Mouse (Mus musculus): Measurements from ENCODE around the gene Gck. TPM values are rescaled to one million over a fixed set of nuclear protein-coding genes. Genes with fewer than 3 reads are reported as not detected.
"Not testable (repeated sequence)": the region's sequence is repeated elsewhere in the genome, so short reads cannot be mapped to it uniquely, and the experiment has no call there.

Gene Gck
- polyA plus RNA-seq, 1 experiment from 2014 or later, result 1.2 TPM

DNA sequence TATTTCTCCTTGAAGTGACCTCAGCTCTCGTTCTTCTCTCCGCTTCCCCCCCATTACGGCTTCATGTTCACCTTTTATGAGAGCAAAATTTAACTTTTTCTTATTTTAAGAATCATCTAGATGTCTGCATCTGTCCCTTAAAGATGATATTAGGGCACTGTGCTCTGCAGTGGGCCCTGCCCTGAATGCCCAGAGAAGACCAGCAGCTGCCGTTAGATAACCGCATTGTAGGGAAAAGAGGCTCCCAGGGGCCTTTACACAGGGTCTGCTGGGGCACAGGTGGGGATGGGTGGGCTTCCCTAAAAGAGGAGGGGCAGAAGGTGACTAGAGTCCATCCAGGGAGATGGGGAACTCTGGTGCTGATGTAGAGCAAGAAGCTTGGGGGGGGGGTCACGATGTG lies 56.1 kb downstream of the Gck start:
- Histone ChIP-seq H3K9me3 (ENCODE audit: low read length) (no peaks in the 10 kb centered on the region), H3K27ac (ENCODE audit: low read length) (no peak overlapping the region), H3K4me1 (ENCODE audit: insufficient read depth, low read depth, low read length) (peaks cover 9% of the 10 kb centered on the region; the same call in 1 of the 2 replicates), H3K4me2 (replicated peaks; ENCODE audit: low read depth, low read length) (no peak overlapping the region), H3K4me3 (ENCODE audit: low read depth, low read length) (no peak overlapping the region), H3K27me3 (replicated peaks; ENCODE audit: insufficient read depth, low read length) (no peaks in the 10 kb centered on the region), H3K9ac (replicated peaks; ENCODE audit: low read depth) (no peak overlapping the region), H3K36me3 (ENCODE audit: insufficient read depth, low read length) (no peaks in the 10 kb centered on the region)
- ATAC-seq (no peak), DNase-seq (ENCODE audit: low spot score) (no peak)
- WGBS, result 78% methylated on average over 6 of the region's 6 CpGs
- TF ChIP-seq CTCF (IDR thresholded peaks at IDR 0.05) (no peak), EP300 (IDR thresholded peaks at IDR 0.05) (no peak)

DNA sequence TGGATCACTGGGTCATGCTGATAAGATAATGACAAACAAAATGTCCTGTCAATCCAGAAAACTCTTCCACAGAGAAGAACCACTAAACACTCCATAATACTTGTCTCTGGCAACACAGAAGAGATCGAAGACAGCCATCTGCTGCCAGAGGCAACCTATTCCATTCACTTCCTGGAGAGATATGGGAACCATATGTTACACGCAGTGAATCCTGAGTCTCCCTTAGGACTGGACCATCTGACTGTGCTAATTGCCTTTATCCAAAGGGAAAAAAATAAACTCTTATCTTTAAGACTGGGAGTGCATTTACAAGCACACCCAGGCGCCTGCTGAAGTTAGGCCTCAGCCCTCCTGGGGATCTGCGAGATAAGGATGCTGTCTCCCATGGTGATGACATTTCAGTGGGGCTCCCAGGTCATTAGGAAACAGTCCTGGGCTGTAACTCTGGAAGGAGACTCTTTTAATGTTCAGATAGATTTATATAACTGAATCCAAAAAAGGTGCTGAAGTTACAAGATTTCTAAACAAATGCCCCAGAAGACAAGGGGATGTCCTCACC lies 57.0 kb downstream of the Gck start:
- no peak overlapping the region for H3K27ac ChIP-seq (ENCODE audit: low read length)
- 50% methylated on average over 4 of the region's 4 CpGs for WGBS
- ATAC-seq, result no peak

DNA sequence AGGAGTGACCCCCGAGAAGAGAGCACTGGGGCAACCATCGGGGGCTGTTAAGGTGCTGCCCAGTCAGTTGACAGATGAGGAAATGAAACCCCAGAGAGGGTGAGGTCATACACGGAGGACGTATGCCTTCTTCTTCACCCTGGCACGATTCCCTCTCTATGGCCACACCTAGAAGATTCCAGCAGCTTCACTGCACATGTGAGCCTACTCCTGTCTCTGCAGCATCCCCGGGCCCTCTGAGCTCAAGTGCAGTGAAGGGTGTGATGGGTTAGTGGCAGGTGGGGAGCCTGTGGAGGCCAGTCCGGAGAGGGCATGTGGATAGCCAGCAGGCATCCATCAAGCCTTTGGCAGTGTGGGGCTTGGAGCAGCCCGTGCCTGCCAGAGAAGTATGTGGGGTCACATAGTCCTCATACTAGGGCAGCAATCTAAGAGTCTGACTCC lies 57.7 kb downstream of the Gck start:
- DNase-seq (ENCODE audit: low spot score), result peak; percentile 39
- H3K4me2 ChIP-seq (replicated peaks; ENCODE audit: low read depth, low read length), result no peak overlapping the region
- no peaks in the 10 kb centered on the region for H3K9me3 ChIP-seq (ENCODE audit: low read length)
- no peaks in the 10 kb centered on the region for H3K27me3 ChIP-seq (replicated peaks; ENCODE audit: insufficient read depth, low read length)
- no peak overlapping the region for H3K9ac ChIP-seq (replicated peaks; ENCODE audit: low read depth)
- WGBS, result 13% methylated on average over 8 of the region's 8 CpGs
- H3K4me3 ChIP-seq (ENCODE audit: low read depth, low read length), result no peak overlapping the region
- no peak overlapping the region for H3K27ac ChIP-seq (ENCODE audit: low read length)
- no peaks in the 10 kb centered on the region for H3K36me3 ChIP-seq (ENCODE audit: insufficient read depth, low read length)
- TF ChIP-seq CTCF (IDR thresholded peaks at IDR 0.05) (no peak), EP300 (IDR thresholded peaks at IDR 0.05) (no peak)
- ATAC-seq, result peak; percentile 23; the same call in 1 of the 2 replicates
- peaks cover under 1% of the 10 kb centered on the region; the same call in 1 of the 2 replicates for H3K4me1 ChIP-seq (ENCODE audit: insufficient read depth, low read depth, low read length)

More for the DNA sequence above, 57.0 kb downstream of the Gck start:
- no peaks in the 10 kb centered on the region for H3K36me3 ChIP-seq (ENCODE audit: insufficient read depth, low read length)
- no peak for TF ChIP-seq CTCF (IDR thresholded peaks at IDR 0.05)
- TF ChIP-seq EP300 (IDR thresholded peaks at IDR 0.05), result no peak
- peaks cover 6% of the 10 kb centered on the region; the same call in 1 of the 2 replicates for H3K4me1 ChIP-seq (ENCODE audit: insufficient read depth, low read depth, low read length)
- H3K9ac ChIP-seq (replicated peaks; ENCODE audit: low read depth), result no peak overlapping the region
- DNase-seq (ENCODE audit: low spot score), result no peak
- no peaks in the 10 kb centered on the region for H3K9me3 ChIP-seq (ENCODE audit: low read length)
- H3K4me3 ChIP-seq (ENCODE audit: low read depth, low read length), result no peak overlapping the region
- no peaks in the 10 kb centered on the region for H3K27me3 ChIP-seq (replicated peaks; ENCODE audit: insufficient read depth, low read length)
- no peak overlapping the region for H3K4me2 ChIP-seq (replicated peaks; ENCODE audit: low read depth, low read length)

DNA sequence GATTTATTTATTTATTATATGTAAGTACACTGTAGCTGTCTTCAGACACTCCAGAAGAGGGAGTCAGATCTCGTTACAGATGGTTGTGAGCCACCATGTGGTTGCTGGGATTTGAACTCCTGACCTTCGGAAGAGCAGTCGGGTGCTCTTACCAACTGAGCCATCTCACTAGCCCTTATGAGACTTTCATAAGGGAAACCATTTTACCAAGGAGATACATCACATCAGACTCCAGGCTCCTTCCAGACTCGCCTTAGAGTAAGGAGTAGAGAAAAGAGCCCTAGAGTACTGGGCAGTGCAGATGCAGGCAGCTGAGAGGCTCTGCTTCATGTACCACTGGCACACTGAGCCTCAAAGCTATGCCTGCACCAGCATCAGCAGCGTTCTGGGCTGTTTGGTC lies 61.3 kb downstream of the Gck start:
- not testable (repeated sequence) for H3K27ac ChIP-seq (ENCODE audit: low read length); H3K27me3 ChIP-seq (replicated peaks; ENCODE audit: insufficient read depth, low read length); ATAC-seq; H3K4me3 ChIP-seq (ENCODE audit: low read depth, low read length); H3K9me3 ChIP-seq (ENCODE audit: low read length); H3K4me1 ChIP-seq (ENCODE audit: insufficient read depth, low read depth, low read length); H3K36me3 ChIP-seq (ENCODE audit: insufficient read depth, low read length); DNase-seq (ENCODE audit: low spot score); H3K9ac ChIP-seq (replicated peaks; ENCODE audit: low read depth); H3K4me2 ChIP-seq (replicated peaks; ENCODE audit: low read depth, low read length)
- 52% methylated on average over 4 of the region's 5 CpGs for WGBS

DNA sequence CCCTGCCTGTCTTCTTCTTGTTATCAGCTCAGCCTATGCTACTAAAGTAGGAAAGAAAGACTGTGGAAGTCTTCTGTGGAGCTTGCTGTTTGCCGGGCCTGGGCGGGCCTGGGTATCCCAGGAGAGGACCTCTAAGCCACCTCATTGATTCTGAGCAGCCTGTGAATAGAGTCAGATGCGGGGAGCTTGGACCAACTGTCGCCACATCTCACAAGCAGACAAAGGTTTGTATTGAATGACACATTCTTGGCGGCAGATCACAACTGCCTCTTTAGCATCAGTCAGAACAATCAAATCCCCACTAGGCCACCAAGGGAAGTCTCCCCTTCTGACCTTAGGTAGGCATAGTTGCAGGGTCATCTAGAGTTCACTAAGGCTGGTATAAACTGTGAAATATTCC lies 62.6 kb downstream of the Gck start:
- no peak overlapping the region for H3K27ac ChIP-seq (ENCODE audit: low read length)

DNA sequence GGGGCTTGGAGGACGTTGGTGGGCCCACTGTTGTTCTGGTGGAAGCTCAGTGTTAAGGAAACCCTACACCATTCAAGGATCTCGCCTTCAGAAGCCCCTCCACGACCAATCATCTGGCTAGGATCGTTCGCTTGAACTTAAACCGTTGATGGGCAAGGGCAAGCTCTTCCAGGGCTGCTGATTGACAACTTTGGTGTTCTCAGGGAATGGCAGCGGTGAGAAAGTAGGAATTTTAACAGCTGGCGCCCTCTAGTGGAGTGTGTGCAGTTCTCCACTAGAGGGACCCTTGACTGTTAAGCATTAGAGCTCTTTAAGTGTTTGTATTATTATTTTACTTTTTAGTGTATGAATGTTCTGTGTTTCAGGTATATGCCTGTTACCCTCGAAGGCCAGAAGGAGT lies 63.7 kb downstream of the Gck start:
- Histone ChIP-seq H3K9me3 (ENCODE audit: low read length) (no peaks in the 10 kb centered on the region), H3K4me1 (ENCODE audit: insufficient read depth, low read depth, low read length) (no peaks in the 10 kb centered on the region), H3K4me3 (ENCODE audit: low read depth, low read length) (no peak overlapping the region), H3K36me3 (ENCODE audit: insufficient read depth, low read length) (no peaks in the 10 kb centered on the region), H3K4me2 (replicated peaks; ENCODE audit: low read depth, low read length) (no peak overlapping the region), H3K27me3 (replicated peaks; ENCODE audit: insufficient read depth, low read length) (no peaks in the 10 kb centered on the region), H3K9ac (replicated peaks; ENCODE audit: low read depth) (no peak overlapping the region), H3K27ac (ENCODE audit: low read length) (no peak overlapping the region)
- DNase-seq (ENCODE audit: low spot score) (peak; percentile 84), ATAC-seq (peak; percentile 58; the same call in 1 of the 2 replicates)
- 14% methylated on average over 9 of the region's 9 CpGs for WGBS
- TF ChIP-seq EP300 (IDR thresholded peaks at IDR 0.05), result no peak
- TF ChIP-seq CTCF (IDR thresholded peaks at IDR 0.05), result peak; percentile 94

More for the DNA sequence above, 62.6 kb downstream of the Gck start:
- no peak for DNase-seq (ENCODE audit: low spot score)
- Histone ChIP-seq H3K4me2 (replicated peaks; ENCODE audit: low read depth, low read length) (no peak overlapping the region), H3K9me3 (ENCODE audit: low read length) (no peaks in the 10 kb centered on the region), H3K9ac (replicated peaks; ENCODE audit: low read depth) (no peak overlapping the region), H3K27me3 (replicated peaks; ENCODE audit: insufficient read depth, low read length) (no peaks in the 10 kb centered on the region), H3K4me1 (ENCODE audit: insufficient read depth, low read depth, low read length) (no peaks in the 10 kb centered on the region), H3K36me3 (ENCODE audit: insufficient read depth, low read length) (no peaks in the 10 kb centered on the region), H3K4me3 (ENCODE audit: low read depth, low read length) (no peak overlapping the region)
- 52% methylated on average over 5 of the region's 5 CpGs for WGBS
- no peak for ATAC-seq
- TF ChIP-seq CTCF (IDR thresholded peaks at IDR 0.05) (no peak), EP300 (IDR thresholded peaks at IDR 0.05) (no peak)

DNA sequence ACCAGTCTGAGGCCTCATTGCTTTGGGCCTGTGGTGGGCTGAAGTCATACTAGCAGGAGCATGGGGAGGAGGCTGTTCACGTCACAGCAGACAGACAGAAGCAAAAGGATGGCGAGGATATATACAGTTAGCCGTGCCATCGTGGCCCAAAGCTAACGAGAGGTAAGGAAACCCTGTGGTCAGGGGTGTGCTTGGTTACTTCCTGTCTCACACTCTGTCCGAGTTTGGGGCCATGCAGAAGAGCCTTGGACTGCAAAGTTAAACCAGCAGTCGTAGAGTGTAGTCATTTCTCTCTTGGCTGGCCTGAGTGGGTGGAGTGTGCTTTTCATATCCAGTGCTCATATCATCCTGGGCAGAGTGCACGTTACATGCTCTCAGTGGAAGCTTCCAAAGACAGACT lies 67.4 kb downstream of the Gck start:
- H3K4me1 ChIP-seq (ENCODE audit: insufficient read depth, low read depth, low read length), result peaks cover under 1% of the 10 kb centered on the region; the same call in 1 of the 2 replicates
- no peak overlapping the region for H3K27ac ChIP-seq (ENCODE audit: low read length)
- no peaks in the 10 kb centered on the region for H3K36me3 ChIP-seq (ENCODE audit: insufficient read depth, low read length)
- H3K27me3 ChIP-seq (replicated peaks; ENCODE audit: insufficient read depth, low read length), result no peaks in the 10 kb centered on the region
- no peak overlapping the region for H3K4me2 ChIP-seq (replicated peaks; ENCODE audit: low read depth, low read length)
- 55% methylated on average over 8 of the region's 8 CpGs for WGBS
- TF ChIP-seq CTCF (IDR thresholded peaks at IDR 0.05), result no peak
- no peak for TF ChIP-seq EP300 (IDR thresholded peaks at IDR 0.05)
- no peak overlapping the region for H3K4me3 ChIP-seq (ENCODE audit: low read depth, low read length)
- no peak overlapping the region for H3K9ac ChIP-seq (replicated peaks; ENCODE audit: low read depth)
- no peak for ATAC-seq
- no peaks in the 10 kb centered on the region for H3K9me3 ChIP-seq (ENCODE audit: low read length)
- DNase-seq (ENCODE audit: low spot score), result no peak
